Mouse (Mus musculus) megakaryocyte, adult 5-6 weeks (primary cell): ENCODE measurements around the gene Ankrd63. TPM values are rescaled to one million over a fixed set of nuclear protein-coding genes. Genes with fewer than 3 reads are reported as not detected.

ENCODE experiments used
- ATAC-seq: 2 replicates; pipeline ENCODE4 v1.8.0; 2016; ENCODE audit warnings: mild to moderate bottlenecking, inconsistent platforms; ENCODE audit not compliant: poor library complexity, severe bottlenecking
- total RNA-seq, 2 experiments: library from RNA; stranded (forward) in 1 of 2; stranded (reverse) in 1 of 2; fragments of 153-499, 151-499 nt in 1 of 2; fragments of 221-1000, 200-1000 nt in 1 of 2; gene quantifications; 2 replicates each; pipeline versions ENCODE4 v1.2.3 to v1.2.4; 2015 to 2017

The Ankrd63 gene
- total RNA-seq (2015) (0.07 and 0.11 TPM in 2 replicates), total RNA-seq (2017) (0.07 and 0.12 TPM in 2 replicates)

DNA sequence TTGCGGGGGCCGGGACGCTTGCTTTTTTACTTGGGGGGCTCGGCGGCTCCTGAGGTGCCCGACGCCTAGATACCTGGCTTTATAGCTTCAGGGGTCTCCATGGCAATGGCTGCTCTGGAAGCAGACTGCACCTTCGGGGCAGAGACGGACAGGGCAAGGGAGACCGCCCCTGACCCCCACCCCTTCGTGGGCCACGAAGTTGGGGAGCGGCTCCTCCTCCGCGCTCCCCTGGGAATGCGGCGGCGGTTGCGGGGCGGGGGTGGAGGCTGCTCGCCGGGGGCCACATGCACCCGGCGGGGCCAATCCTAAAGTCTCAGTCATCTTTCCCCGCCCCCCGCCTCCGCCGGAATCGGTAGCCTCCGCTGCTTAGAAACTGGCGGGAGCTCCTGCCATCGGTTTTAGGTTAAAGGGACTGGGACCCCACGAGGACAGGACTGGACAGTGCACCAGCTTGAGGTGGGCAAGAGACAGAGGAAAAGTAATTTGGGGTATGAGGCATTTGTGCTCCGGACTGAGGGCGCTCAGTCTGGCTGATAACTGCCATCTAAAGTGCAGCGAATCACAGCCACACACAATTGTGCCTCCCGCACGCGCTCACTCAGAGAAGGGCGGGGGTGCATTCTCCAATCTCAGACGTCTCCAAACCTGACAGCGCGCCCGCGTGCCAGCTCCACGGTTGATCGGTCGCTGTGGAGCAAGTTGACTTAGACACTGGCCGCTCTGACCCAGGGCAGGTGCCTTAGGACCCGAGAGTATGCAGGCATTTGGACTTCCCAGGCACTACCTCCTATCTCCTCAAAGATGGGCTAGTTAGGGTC, at the start of gene Ankrd63:
TSS of gene Ankrd63 (minus strand) at position 51 of the 818 bp plus-strand sequence.
- no peak for ATAC-seq

DNA sequence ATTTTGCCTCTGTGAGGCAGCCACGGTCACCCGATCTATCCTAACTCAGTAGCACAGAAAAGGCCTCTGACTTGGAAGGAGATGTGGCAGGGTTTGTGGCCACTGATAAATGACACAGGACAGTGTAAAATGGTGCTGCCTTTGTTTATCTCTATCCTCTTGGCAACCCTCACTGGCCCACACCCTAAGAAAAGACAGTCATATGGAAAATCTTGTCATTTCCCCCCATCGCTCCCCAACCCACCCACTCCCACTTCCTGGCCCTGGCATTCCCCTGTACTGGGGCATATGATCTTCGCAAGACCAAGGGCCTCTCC, 49.0 kb upstream of the Ankrd63 start:
- ATAC-seq, result no peak

DNA sequence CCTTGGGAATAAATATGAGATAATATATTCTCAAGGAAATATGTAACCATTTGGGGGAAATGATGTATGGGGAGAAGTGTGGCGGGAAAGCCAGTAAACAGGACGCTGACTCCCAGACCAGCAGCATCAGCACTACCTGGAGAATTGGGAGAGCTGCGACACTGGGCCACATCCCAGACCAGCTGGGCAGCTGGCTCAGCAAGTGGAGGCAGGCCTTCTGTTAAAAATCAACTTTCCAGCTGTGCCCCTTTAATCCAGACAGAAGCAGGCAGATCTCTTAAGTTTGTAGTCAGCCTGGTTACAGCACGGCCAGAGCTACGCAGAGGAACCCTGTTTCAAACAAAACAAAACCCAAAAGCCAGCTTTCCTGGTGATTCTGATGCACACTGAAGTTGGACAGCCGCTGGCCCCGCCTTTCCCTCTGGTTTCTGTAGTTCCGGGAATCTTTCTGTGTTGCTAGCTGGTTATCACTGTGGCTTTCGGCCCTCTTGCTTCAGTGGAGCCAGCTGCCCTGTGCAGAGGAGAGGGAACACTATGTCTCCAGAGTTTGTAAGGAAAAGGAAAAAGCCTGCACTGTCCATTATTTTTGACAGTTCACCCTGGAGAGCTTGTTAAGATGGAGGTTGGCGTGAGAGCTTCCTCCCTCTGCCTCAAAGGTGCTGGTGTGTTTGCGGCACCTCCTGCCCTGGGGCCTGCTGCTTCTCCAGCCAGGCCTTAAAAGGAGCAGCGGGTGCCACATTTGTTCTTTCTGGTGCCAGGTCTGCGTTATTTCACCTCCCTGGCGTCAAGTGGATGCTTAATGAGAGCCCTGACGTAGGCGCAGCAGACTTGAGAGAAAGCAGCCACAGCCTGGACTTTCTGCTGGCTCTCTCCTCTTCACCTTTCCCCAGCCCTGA, 48.4 kb upstream of the Ankrd63 start:
- ATAC-seq, result no peak

DNA sequence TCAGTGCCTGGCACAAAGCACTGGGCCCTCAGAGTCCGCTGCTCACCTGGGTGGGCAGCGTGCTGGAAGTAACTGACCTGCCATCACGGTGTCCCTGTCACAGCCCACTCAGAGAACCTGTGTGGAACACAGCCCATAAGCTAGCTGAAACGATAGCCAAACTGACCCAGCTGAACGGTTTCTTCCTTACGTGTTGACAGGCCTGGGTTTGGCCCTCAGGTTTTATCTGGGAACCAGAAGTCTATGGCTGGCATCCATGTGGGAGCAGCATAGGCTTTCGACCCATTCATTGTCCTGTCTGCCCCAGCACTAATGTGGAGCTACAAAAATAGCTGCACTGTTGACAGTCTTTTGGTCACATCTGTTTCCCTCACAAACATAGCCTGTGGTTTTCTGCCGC, 46.7 kb upstream of the Ankrd63 start:
- no peak for ATAC-seq

DNA sequence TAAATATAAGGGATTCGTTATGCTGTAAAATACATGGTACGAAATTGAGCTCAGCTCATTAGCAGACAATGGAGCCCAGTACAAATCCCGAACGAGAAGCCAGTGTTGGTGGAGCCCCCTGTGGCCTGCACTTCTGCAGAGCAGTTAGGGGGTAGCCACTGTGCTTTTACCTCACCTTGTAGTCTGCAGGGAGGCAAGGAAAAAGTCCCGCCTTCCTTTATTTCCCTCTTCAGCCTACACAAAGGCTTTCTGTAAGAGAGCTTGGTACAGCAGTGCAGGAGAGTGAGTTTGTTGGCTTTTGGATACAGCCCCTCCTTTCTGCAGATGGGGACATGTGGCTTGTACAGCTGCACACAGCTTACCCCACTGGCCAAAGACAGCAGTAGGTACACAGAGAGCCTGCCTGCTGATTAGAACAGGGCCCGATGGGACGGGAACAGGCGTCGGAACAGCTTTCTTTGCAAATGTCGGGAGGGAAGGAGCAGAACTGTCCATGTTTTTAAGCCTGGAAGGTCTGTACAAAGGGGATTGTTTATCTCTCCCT, 45.6 kb upstream of the Ankrd63 start:
- ATAC-seq, result no peak

GRCm38 (mm10) chr2:118747301-118747960, 43.7 kb upstream of the Ankrd63 start:
- ATAC-seq, result no peak

GRCm38 (mm10) chr2:118745915-118746901, 42.4 kb upstream of the Ankrd63 start:
- ATAC-seq, result peak; percentile 32; the same call in 1 of the 2 replicates

DNA sequence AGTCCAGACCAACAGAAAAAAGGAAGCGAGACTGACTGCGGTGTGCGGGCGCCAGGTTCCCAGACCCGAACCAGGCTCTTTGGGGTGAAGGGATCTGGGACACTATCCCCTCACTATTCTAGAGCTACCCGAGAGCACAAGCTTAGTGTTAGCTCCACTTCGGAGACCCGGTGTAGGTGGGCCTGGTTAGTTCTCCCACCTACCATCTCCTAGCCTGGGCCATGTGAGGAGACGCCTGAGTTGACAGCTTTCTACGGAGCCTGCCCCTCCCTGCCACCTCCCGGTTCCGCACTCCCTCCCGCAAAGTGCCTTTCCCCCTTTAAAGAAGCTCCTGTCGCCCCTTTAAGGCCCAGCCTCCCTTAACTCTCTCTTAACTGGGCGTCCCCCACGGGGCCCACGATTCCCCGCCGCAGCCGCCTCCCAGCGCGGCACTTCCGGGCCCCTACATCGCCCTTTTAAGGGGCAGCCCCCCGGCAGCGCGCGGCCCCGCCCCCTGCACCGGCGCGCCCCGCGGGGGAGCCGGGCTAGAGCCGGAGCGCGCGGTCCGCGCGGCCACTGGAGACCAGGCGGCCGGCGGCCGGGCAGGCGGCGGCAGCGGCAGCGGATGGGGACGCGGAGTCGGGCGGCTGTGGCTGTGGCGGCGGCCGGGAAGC, 41.6 kb upstream of the Ankrd63 start, which contains the start of gene Inafm2:
TSS of gene Inafm2 (plus strand) at position 527 of the 653 bp plus-strand sequence.
- ATAC-seq, result peak; percentile 74

DNA sequence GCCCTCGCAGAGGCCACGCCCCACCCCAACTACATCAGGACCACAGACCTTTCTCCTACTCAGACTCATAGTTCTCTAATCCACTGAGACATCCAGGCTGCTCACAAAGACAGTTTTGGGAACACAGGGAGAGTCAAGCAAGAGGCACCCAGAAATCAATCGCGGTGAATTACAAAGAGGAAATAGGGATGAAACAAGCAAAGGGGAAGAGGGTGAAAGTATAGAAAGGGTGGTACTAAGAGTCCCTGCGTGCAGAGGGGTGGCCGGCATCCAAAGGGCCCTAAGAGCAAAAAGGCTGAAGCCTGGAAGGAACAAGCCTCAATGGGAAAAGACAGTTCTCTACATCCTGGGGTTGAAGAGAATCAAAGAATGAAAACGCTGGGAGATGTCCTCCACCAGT, 40.9 kb upstream of the Ankrd63 start:
- ATAC-seq, result 0 out of 2 replicates have a peak, but pooled peaks have one; percentile 8

DNA sequence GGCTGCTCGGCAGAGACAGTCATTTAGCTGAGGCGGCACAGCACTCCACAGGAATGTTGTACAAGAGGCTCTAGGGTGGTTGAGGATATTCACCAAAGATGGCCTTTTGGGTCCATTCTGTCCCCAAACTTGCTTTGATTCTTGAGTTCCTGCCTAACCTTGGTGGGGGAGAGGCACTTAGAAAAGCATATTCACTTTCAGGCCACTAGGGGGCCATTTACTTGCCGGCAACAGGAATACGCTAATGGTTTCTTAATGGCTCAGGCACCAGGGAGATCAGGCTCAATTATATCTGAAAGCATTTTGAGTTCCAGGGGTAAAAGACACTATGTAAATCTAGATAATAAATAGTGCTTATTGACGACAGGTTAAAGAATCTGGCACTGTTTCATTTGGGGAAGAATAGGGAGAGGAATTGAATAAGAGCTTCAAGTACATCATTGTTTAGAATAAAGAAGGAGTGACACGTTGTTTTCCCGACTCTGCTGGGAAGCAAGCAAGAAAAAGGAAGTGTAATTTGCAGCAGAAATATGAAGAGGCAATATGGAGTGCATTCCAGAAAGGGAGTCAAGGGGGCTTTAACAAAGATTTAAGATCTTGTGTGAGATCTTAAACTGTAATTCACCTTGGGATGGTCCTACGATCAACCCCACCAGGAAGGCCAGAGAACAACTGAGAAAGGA, 39.6 kb upstream of the Ankrd63 start:
- peak; percentile 52 for ATAC-seq

GRCm38 (mm10) chr2:118741183-118741582, 37.4 kb upstream of the Ankrd63 start:
- no peak for ATAC-seq

GRCm38 (mm10) chr2:118740341-118740740, 36.6 kb upstream of the Ankrd63 start:
- no peak for ATAC-seq

DNA sequence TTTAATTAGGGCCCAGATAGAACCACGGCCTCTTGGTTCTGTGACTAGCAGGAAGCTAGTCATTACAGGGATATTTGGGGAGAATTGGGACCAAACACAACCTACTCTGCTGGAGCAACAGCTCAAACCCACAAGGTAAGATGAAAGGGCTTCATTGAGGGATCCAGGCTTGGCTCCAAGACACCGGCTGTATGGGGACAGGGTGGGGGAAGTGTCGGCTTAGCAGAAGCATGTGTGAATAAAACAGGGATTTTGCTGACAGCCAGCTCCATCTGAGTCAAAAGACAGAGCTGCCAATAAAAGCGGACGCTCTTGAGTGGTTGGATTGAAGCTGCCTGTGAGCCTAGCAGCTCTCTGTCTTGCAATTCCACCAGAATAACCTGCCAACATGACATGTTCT, 29.6 kb upstream of the Ankrd63 start:
- ATAC-seq, result no peak

DNA sequence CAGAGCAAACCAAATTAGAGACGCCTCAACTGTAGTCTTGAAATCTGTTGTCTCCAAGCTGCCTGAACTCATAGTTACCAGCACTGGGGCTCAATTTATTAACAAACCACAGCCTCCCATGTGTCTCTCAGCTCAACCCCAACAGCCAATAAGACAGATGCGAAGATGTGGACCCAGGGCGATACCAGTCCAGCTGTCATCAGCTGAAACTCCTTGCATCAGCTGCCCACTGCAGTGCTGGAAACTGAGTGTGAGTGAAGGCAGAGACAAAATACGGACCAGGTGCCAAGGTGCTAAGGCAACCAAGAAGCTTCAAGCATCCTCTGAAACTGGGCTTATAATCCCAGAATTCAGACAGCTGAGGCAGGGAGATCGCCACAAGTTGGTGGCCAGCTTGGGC, 28.2 kb upstream of the Ankrd63 start:
- no peak for ATAC-seq

- ATAC-seq, result peak; percentile 57
Observed at GRCm38 (mm10) chr2:118730622-118730915, 26.8 kb upstream of the Ankrd63 start.

DNA sequence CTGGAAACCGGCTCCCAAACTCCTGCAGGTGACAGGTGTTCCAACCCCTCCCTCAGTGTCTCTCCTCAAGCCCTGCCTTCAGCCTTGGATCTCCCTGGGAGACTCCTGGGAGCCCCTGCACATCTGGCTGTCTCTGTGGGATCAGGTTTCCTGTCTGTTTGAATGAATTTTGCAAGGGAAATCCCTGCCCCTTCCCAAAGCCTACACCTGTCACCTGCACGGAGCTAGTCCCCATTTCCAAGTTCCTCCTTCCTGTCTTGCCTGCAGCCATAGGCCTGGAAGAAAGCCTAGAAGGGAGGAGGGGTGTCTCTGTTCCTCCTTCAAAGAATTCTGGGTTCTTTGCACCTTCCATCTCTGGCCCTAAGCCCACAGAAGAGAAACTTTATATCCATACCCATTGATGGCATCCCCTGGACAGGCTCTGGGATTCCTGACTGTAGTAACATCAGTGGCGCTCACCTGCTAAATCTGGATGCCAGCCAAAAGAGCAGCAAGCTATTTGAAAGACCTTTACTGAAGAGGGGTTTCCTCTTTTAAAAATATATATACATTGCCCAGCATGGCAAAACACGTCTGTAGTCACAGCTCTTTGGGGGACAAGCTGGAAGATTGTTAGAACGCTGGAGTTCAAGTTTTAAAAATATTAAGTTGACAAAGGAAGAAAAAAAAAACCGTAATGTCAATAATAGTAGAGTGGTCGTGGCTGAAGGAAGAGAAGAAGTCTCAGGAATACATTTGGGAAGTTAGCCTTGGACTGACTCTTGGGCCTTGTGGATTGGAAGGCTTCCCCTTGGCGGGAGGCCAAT, 26.3 kb upstream of the Ankrd63 start:
- ATAC-seq, result no peak

GRCm38 (mm10) chr2:118729194-118729593, 25.4 kb upstream of the Ankrd63 start:
- ATAC-seq, result peak; percentile 64

GRCm38 (mm10) chr2:118728337-118728736, 24.6 kb upstream of the Ankrd63 start, which contains the start of gene Plcb2:
Gene Plcb2, minus strand, starts transcription at chr2:118728438.
- peak; percentile 60 for ATAC-seq
